Mouse (Mus musculus): ENCODE results near the gene St6galnac5. TPM values are rescaled to one million over a fixed set of nuclear protein-coding genes. Genes with fewer than 3 reads are reported as not detected.
"Not testable (repeated sequence)": the region's sequence is repeated elsewhere in the genome, so short reads cannot be mapped to it uniquely, and the experiment has no call there.

Gene St6galnac5
- total and polyA plus RNA-seq, 2 experiments from 2014 or later: 14.9 to 18.1 TPM

DNA sequence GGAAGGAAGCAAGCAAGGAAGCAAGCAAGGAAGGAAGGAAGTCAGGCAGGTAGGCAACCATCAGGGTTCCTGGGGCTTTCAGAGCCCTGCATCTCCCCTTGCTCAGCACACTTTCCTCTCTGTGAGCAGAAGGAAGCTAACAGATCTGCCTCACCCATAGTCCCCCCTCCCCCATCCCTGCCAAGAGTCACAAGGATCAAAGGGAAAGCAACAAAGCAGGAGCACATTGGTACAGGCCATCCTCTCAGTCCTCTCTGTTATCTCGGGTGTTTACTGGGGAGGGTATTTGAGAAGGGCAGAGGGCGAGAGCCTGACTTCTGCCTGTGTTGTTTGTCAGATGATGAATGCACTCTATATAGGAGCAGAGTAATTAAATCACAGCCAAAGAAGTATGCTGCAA is 184.7 kb downstream of the St6galnac5 start:
- no peak for TF ChIP-seq CTCF (IDR thresholded peaks at IDR 0.05)
- H3K9me3 ChIP-seq (ENCODE audit: low read length): no peaks in the 10 kb centered on the region
- no peak overlapping the region for H3K27ac ChIP-seq (ENCODE audit: low read depth, low read length)
- no peak overlapping the region for H3K9ac ChIP-seq (replicated peaks; ENCODE audit: low read length, poor library complexity, severe bottlenecking)
- H3K36me3 ChIP-seq (ENCODE audit: insufficient read depth, low read length): no peaks in the 10 kb centered on the region
- H3K4me2 ChIP-seq (ENCODE audit: low read depth, low read length, poor library complexity, severe bottlenecking): no peak overlapping the region
- no peaks in the 10 kb centered on the region for H3K27me3 ChIP-seq (ENCODE audit: insufficient read depth, low read length)
- ATAC-seq (ENCODE audit: low FRiP score) (no peak), DNase-seq (ENCODE audit: low spot score) (no peak)
- H3K4me1 ChIP-seq (ENCODE audit: insufficient read depth, low read length): no peaks in the 10 kb centered on the region
- WGBS: 21% methylated on average over 2 of the region's 2 CpGs
- H3K4me3 ChIP-seq (ENCODE audit: low read depth, low read length): no peak overlapping the region

DNA sequence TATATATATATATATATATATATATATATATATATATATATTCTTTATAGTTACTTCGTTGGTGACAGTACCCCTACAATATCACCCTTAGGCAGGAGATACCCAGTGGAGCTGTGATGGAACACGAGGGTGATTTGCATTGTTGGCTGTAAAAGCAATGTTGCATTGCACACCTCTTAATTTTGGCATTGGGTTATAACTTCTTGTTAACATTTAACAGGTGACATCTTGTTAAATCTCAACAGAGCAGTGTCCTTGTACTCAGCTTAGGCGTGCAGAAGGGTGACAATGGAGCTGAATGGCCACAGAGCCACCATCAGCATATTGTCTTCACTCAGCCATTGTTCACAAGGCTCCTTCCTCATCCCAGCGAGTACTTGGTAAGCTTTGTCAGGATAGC is 185.8 kb downstream of the St6galnac5 start:
- no peak for ATAC-seq (ENCODE audit: low FRiP score)

DNA sequence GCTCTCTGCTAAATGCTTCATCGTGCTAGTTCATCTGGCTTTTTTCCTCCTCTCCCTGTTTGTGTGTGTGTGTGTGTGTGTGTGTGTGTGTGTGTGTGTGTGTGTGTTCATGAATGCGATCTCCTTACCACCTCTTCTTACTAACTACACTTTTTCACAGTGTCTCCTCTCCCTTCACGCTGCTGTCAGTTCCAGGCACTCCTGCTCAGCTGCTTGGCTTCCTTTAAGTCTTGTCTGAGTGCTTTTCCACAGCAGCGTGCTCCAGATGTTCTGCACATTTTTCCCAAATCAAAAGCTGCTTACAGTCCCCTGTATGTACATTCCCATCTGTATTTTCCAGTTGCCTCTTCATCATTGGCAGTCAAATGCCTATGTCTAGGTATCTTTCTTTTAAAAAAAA is 189.0 kb downstream of the St6galnac5 start:
- DNase-seq (ENCODE audit: low spot score) (no peak), ATAC-seq (ENCODE audit: low FRiP score) (no peak)
- 85% methylated on average over 4 of the region's 4 CpGs for WGBS
- no peaks in the 10 kb centered on the region for H3K4me1 ChIP-seq (ENCODE audit: insufficient read depth, low read length)
- no peak overlapping the region for H3K4me3 ChIP-seq (ENCODE audit: low read depth, low read length)
- no peak for TF ChIP-seq CTCF (IDR thresholded peaks at IDR 0.05)
- no peak overlapping the region for H3K9ac ChIP-seq (replicated peaks; ENCODE audit: low read length, poor library complexity, severe bottlenecking)
- H3K4me2 ChIP-seq (ENCODE audit: low read depth, low read length, poor library complexity, severe bottlenecking): no peak overlapping the region
- H3K36me3 ChIP-seq (ENCODE audit: insufficient read depth, low read length): peaks cover 2% of the 10 kb centered on the region; the same call in 1 of the 2 replicates
- no peak overlapping the region for H3K27ac ChIP-seq (ENCODE audit: low read depth, low read length)
- H3K9me3 ChIP-seq (ENCODE audit: low read length): no peaks in the 10 kb centered on the region
- H3K27me3 ChIP-seq (ENCODE audit: insufficient read depth, low read length): no peaks in the 10 kb centered on the region

More for the DNA sequence above, 185.8 kb downstream of the St6galnac5 start:
- no peak for DNase-seq (ENCODE audit: low spot score)
- no peak overlapping the region for H3K9ac ChIP-seq (replicated peaks; ENCODE audit: low read length, poor library complexity, severe bottlenecking)
- no peaks in the 10 kb centered on the region for H3K9me3 ChIP-seq (ENCODE audit: low read length)
- H3K27ac ChIP-seq (ENCODE audit: low read depth, low read length): no peak overlapping the region
- H3K4me2 ChIP-seq (ENCODE audit: low read depth, low read length, poor library complexity, severe bottlenecking): no peak overlapping the region
- no peaks in the 10 kb centered on the region for H3K4me1 ChIP-seq (ENCODE audit: insufficient read depth, low read length)
- H3K27me3 ChIP-seq (ENCODE audit: insufficient read depth, low read length): no peaks in the 10 kb centered on the region
- TF ChIP-seq CTCF (IDR thresholded peaks at IDR 0.05): no peak
- 80% methylated on average over 4 of the region's 4 CpGs for WGBS
- H3K36me3 ChIP-seq (ENCODE audit: insufficient read depth, low read length): no peaks in the 10 kb centered on the region
- H3K4me3 ChIP-seq (ENCODE audit: low read depth, low read length): no peak overlapping the region

DNA sequence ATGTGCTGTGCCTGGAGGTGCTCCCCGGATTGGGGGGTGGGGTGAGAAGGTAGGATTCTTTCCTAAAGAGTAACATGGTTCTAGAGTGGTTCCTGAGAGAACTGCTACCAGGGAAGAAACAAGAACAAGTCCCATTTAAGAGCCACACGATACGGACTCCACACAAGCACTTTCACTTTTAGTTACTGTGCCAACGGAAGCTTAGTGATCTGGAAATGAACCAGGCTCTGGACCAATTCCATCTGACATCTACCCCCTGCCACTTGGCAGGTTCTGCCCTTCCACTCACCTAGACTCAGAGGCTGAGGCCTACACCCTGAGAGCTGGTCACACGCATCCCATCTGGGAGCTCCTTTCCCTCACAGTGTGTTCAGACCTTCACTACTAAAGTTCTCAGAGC is 189.4 kb downstream of the St6galnac5 start:
- H3K27ac ChIP-seq (ENCODE audit: low read depth, low read length): no peak overlapping the region
- WGBS: 89% methylated on average over 5 of the region's 5 CpGs
- H3K4me1 ChIP-seq (ENCODE audit: insufficient read depth, low read length): no peaks in the 10 kb centered on the region
- H3K27me3 ChIP-seq (ENCODE audit: insufficient read depth, low read length): no peaks in the 10 kb centered on the region
- no peak for TF ChIP-seq CTCF (IDR thresholded peaks at IDR 0.05)
- H3K4me2 ChIP-seq (ENCODE audit: low read depth, low read length, poor library complexity, severe bottlenecking): no peak overlapping the region
- peaks cover 4% of the 10 kb centered on the region; the same call in 1 of the 2 replicates for H3K36me3 ChIP-seq (ENCODE audit: insufficient read depth, low read length)
- no peak overlapping the region for H3K9ac ChIP-seq (replicated peaks; ENCODE audit: low read length, poor library complexity, severe bottlenecking)
- no peak overlapping the region for H3K4me3 ChIP-seq (ENCODE audit: low read depth, low read length)
- no peaks in the 10 kb centered on the region for H3K9me3 ChIP-seq (ENCODE audit: low read length)
- ATAC-seq (ENCODE audit: low FRiP score): no peak
- no peak for DNase-seq (ENCODE audit: low spot score)

DNA sequence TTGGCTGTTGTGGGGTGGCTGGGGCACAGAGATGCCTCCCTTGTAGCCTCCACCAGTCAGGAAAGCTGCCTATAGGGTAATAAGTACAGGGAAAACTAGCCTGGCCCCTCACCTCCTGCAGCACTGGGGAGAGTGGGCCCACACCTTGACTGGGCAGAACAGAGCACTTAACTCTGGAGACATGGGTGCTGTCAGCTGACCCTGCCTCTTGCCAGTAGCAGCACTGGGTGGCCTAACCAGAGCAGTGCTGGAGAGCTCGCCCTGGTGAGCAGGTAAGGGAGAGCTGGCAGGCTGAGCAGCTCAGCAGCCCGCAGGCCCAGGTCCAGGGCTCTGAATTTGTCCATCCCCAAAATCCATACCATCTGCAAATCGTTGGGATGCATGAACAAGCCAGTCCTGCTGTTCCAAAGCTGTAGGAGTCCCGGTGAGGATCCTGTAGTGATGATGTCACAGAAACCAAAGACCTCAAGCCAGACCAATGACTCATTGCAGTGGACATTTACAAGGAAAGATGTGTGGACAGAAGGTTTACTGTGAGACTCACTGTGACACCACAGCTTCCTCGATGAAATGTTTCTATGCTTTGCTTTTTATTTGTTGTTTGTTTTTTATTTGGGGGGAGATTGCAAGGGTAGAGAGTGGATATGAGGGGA is 193.6 kb downstream of the St6galnac5 start:
- not testable (repeated sequence) for H3K27me3 ChIP-seq (ENCODE audit: insufficient read depth, low read length); H3K27ac ChIP-seq (ENCODE audit: low read depth, low read length); ATAC-seq (ENCODE audit: low FRiP score); H3K9ac ChIP-seq (replicated peaks; ENCODE audit: low read length, poor library complexity, severe bottlenecking); DNase-seq (ENCODE audit: low spot score); H3K36me3 ChIP-seq (ENCODE audit: insufficient read depth, low read length); H3K9me3 ChIP-seq (ENCODE audit: low read length); H3K4me3 ChIP-seq (ENCODE audit: low read depth, low read length); H3K4me2 ChIP-seq (ENCODE audit: low read depth, low read length, poor library complexity, severe bottlenecking); H3K4me1 ChIP-seq (ENCODE audit: insufficient read depth, low read length)
- 92% methylated on average over 5 of the region's 5 CpGs for WGBS

DNA sequence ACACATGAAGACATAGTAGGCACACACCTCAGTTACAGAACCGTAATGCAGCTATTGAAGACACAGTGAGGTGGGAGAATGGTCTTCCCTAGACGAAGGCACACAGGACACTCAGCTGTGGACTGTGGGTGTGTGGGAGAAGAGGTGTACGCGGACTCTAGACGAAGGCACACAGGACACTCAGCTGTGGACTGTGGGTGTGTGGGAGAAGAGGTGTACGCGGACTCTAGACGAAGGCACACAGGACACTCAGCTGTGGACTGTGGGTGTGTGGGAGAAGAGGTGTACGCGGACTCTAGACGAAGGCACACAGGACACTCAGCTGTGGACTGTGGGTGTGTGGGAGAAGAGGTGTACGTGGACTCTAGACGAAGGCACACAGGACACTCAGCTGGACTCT is 197.7 kb downstream of the St6galnac5 start:
- H3K4me2 ChIP-seq (ENCODE audit: low read depth, low read length, poor library complexity, severe bottlenecking); H3K9me3 ChIP-seq (ENCODE audit: low read length); H3K36me3 ChIP-seq (ENCODE audit: insufficient read depth, low read length); H3K4me3 ChIP-seq (ENCODE audit: low read depth, low read length); H3K27ac ChIP-seq (ENCODE audit: low read depth, low read length); H3K9ac ChIP-seq (replicated peaks; ENCODE audit: low read length, poor library complexity, severe bottlenecking); H3K27me3 ChIP-seq (ENCODE audit: insufficient read depth, low read length); H3K4me1 ChIP-seq (ENCODE audit: insufficient read depth, low read length); ATAC-seq (ENCODE audit: low FRiP score); DNase-seq (ENCODE audit: low spot score): not testable (repeated sequence)
- WGBS: 94% methylated on average over 7 of the region's 13 CpGs

All from midbrain, postnatal 0 days (tissue).